Comparison of ENCODE assay signal across 8 mouse cellular contexts in genomic region chr9:122572836-122573267, GRCm38 (mm10).
DNase-seq lines count a peak whose midpoint lies in the region; ATAC-seq and TF ChIP-seq lines count a peak whose summit lies in the region.
"Had no signal": no experiment of that assay in that cellular context is flagged by ENCODE, and none has a peak within 500 bp of the region (broad histone marks: within the 10 kb centered on the region; RNA-seq: fewer than 3 reads in every experiment).

No protein-coding gene starts in this region.

- peak overlapping the region; percentile 97 for H3K4me2 ChIP-seq in lung, embryonic 16.5 days (ENCODE audit: low read depth, low read length)
- H3K4me2 ChIP-seq in forebrain, embryonic 15.5 days (replicated peaks): peak overlapping the region; percentile 89
- H3K4me2 ChIP-seq in liver, embryonic 12.5 days: peak overlapping the region; percentile 67
- H3K4me2 ChIP-seq in stomach, embryonic 15.5 days: peak overlapping the region; percentile 94

- no peaks in the 10 kb centered on the region for H3K36me3 ChIP-seq in lung, embryonic 16.5 days (ENCODE audit: control insufficient read depth, insufficient read depth, low read length)
- no peaks in the 10 kb centered on the region for H3K36me3 ChIP-seq in forebrain, embryonic 15.5 days
- no peaks in the 10 kb centered on the region for H3K36me3 ChIP-seq in liver, embryonic 12.5 days
- H3K36me3 ChIP-seq in stomach, embryonic 15.5 days: no peaks in the 10 kb centered on the region

- peak overlapping the region; percentile 51 for H3K4me3 ChIP-seq in lung, embryonic 16.5 days (ENCODE audit: low read length)
- H3K4me3 ChIP-seq in lung, adult 2 months (replicated peaks; ENCODE audit: extremely low read depth, low read depth, low read length): no peak overlapping the region
- peak overlapping the region; percentile 54 for H3K4me3 ChIP-seq in forebrain, embryonic 15.5 days
- peak overlapping the region; percentile 43; the same call in 1 of the 2 replicates for H3K4me3 ChIP-seq in liver, embryonic 12.5 days
- H3K4me3 ChIP-seq in stomach, embryonic 15.5 days (replicated peaks): peak overlapping the region; percentile 50

- no peaks in the 10 kb centered on the region for H3K9me3 ChIP-seq in lung, embryonic 16.5 days (ENCODE audit: control insufficient read depth, low read length)
- H3K9me3 ChIP-seq in forebrain, embryonic 15.5 days: no peaks in the 10 kb centered on the region
- H3K9me3 ChIP-seq in liver, embryonic 12.5 days (replicated peaks): no peaks in the 10 kb centered on the region
- no peaks in the 10 kb centered on the region for H3K9me3 ChIP-seq in stomach, embryonic 15.5 days

- no peak for DNase-seq in lung, adult 2 months
- no peak for DNase-seq in ovary, postnatal 36 days (ENCODE audit: low spot score)
- no peak for DNase-seq in cerebellum, adult 18-20 months

- TF ChIP-seq POLR2A in lung, adult 2 months (IDR thresholded peaks at IDR 0.05; ENCODE audit: borderline replicate concordance, extremely low read depth, low read depth, low read length): no peak

- peaks cover 23% of the 10 kb centered on the region for H3K4me1 ChIP-seq in lung, embryonic 16.5 days (replicated peaks; ENCODE audit: control insufficient read depth, insufficient read depth, low read length)
- no peaks in the 10 kb centered on the region for H3K4me1 ChIP-seq in lung, adult 2 months (ENCODE audit: control insufficient read depth, insufficient read depth, low read length)
- peaks cover 38% of the 10 kb centered on the region for H3K4me1 ChIP-seq in forebrain, embryonic 15.5 days
- peaks cover 19% of the 10 kb centered on the region; the same call in 1 of the 2 replicates for H3K4me1 ChIP-seq in liver, embryonic 12.5 days
- H3K4me1 ChIP-seq in stomach, embryonic 15.5 days: peaks cover 28% of the 10 kb centered on the region

- H3K27ac ChIP-seq in lung, embryonic 16.5 days (ENCODE audit: low read length): no peak overlapping the region
- peak overlapping the region; percentile 48 for H3K27ac ChIP-seq in forebrain, embryonic 15.5 days (replicated peaks)
- H3K27ac ChIP-seq in liver, embryonic 12.5 days: no peak overlapping the region
- H3K27ac ChIP-seq in stomach, embryonic 15.5 days: no peak overlapping the region
- H3K27ac ChIP-seq: macrophage had no signal

- no peak for ATAC-seq in lung, embryonic 16.5 days (ENCODE audit: low read depth)
- ATAC-seq in forebrain, embryonic 15.5 days (replicated peaks): no peak
- no peak for ATAC-seq in liver, embryonic 12.5 days
- no peak for ATAC-seq in stomach, embryonic 15.5 days (ENCODE audit: insufficient read depth, low FRiP score, low read depth)

- peaks cover 78% of the 10 kb centered on the region for H3K27me3 ChIP-seq in lung, embryonic 16.5 days (ENCODE audit: control insufficient read depth, insufficient read depth, low read depth, low read length)
- H3K27me3 ChIP-seq in forebrain, embryonic 15.5 days: peaks cover 63% of the 10 kb centered on the region
- peaks cover 94% of the 10 kb centered on the region for H3K27me3 ChIP-seq in liver, embryonic 12.5 days (replicated peaks)
- peaks cover 73% of the 10 kb centered on the region for H3K27me3 ChIP-seq in stomach, embryonic 15.5 days (replicated peaks)

- no peak for TF ChIP-seq CTCF in lung, adult 2 months (IDR thresholded peaks at IDR 0.05; ENCODE audit: insufficient read depth, low read length)

- 3% methylated on average over 13 of the region's 13 CpGs for WGBS in lung, embryonic 16.5 days
- WGBS in lung, adult 2 months: 4% methylated on average over 13 of the region's 13 CpGs
- 0% methylated on average over 13 of the region's 13 CpGs for WGBS in forebrain, embryonic 15.5 days
- 5% methylated on average over 13 of the region's 13 CpGs for WGBS in liver, embryonic 12.5 days (ENCODE audit: insufficient replicate concordance)
- WGBS in stomach, embryonic 15.5 days: 2% methylated on average over 13 of the region's 13 CpGs

- H3K9ac ChIP-seq in lung, embryonic 16.5 days (ENCODE audit: low read length): peak overlapping the region; percentile 54
- peak overlapping the region; percentile 70 for H3K9ac ChIP-seq in forebrain, embryonic 15.5 days (replicated peaks)
- H3K9ac ChIP-seq in liver, embryonic 12.5 days: no peak overlapping the region
- H3K9ac ChIP-seq in stomach, embryonic 15.5 days: 0 out of 2 replicates have a peak overlapping the region, but pooled peaks have one; percentile 25
